Mouse (Mus musculus): ENCODE data around the gene Atp8a2. TPM values are rescaled to one million over a fixed set of nuclear protein-coding genes. Genes with fewer than 3 reads are reported as not detected.

The Atp8a2 gene
- polyA plus RNA-seq, 1 experiment from 2014 or later, result 4.9 TPM

- WGBS, result 96% methylated on average over 6 of the region's 6 CpGs
- H3K9me3 ChIP-seq (ENCODE audit: control insufficient read depth, low read length), result no peaks in the 10 kb centered on the region
- no peak overlapping the region for H3K9ac ChIP-seq (ENCODE audit: low read length)
- H3K4me3 ChIP-seq (ENCODE audit: low read depth, low read length), result no peak overlapping the region
- H3K27ac ChIP-seq (ENCODE audit: low read depth, low read length), result no peak overlapping the region
- no peak overlapping the region for H3K4me2 ChIP-seq (ENCODE audit: low read depth, low read length, severe bottlenecking)
- H3K4me1 ChIP-seq (replicated peaks; ENCODE audit: control insufficient read depth, insufficient read depth, low read length), result no peaks in the 10 kb centered on the region
- DNase-seq (ENCODE audit: low spot score) (no peak), ATAC-seq (replicated peaks; ENCODE audit: low FRiP score) (no peak)
- no peaks in the 10 kb centered on the region; the same call in 1 of the 2 replicates for H3K36me3 ChIP-seq (ENCODE audit: control insufficient read depth, insufficient read depth, low read length)
- H3K27me3 ChIP-seq (ENCODE audit: control insufficient read depth, insufficient read depth, low read length), result no peaks in the 10 kb centered on the region
Measured at GRCm38 (mm10) chr14:59632067-59632466, 564.9 kb downstream of the Atp8a2 start.

- Histone ChIP-seq H3K36me3 (ENCODE audit: control insufficient read depth, insufficient read depth, low read length) (no peaks in the 10 kb centered on the region; the same call in 1 of the 2 replicates), H3K27ac (ENCODE audit: low read depth, low read length) (no peak overlapping the region), H3K4me2 (ENCODE audit: low read depth, low read length, severe bottlenecking) (no peak overlapping the region), H3K27me3 (ENCODE audit: control insufficient read depth, insufficient read depth, low read length) (no peaks in the 10 kb centered on the region; the same call in 1 of the 2 replicates), H3K9ac (ENCODE audit: low read length) (no peak overlapping the region), H3K4me1 (replicated peaks; ENCODE audit: control insufficient read depth, insufficient read depth, low read length) (no peaks in the 10 kb centered on the region), H3K9me3 (ENCODE audit: control insufficient read depth, low read length) (no peaks in the 10 kb centered on the region), H3K4me3 (ENCODE audit: low read depth, low read length) (no peak overlapping the region)
- ATAC-seq (replicated peaks; ENCODE audit: low FRiP score) (no peak), DNase-seq (ENCODE audit: low spot score) (no peak)
- WGBS, result 82% methylated on average over 9 of the region's 9 CpGs
Measured at GRCm38 (mm10) chr14:59630096-59630495, 566.9 kb downstream of the Atp8a2 start.

- 88% methylated on average over 15 of the region's 15 CpGs for WGBS
- ATAC-seq (replicated peaks; ENCODE audit: low FRiP score), result no peak
- Histone ChIP-seq H3K4me1 (replicated peaks; ENCODE audit: control insufficient read depth, insufficient read depth, low read length) (no peaks in the 10 kb centered on the region), H3K4me3 (ENCODE audit: low read depth, low read length) (no peak overlapping the region; the same call in 1 of the 2 replicates), H3K9me3 (ENCODE audit: control insufficient read depth, low read length) (no peaks in the 10 kb centered on the region), H3K27me3 (ENCODE audit: control insufficient read depth, insufficient read depth, low read length) (no peaks in the 10 kb centered on the region; the same call in 1 of the 2 replicates), H3K36me3 (ENCODE audit: control insufficient read depth, insufficient read depth, low read length) (no peaks in the 10 kb centered on the region; the same call in 1 of the 2 replicates), H3K9ac (ENCODE audit: low read length) (no peak overlapping the region), H3K27ac (ENCODE audit: low read depth, low read length) (no peak overlapping the region), H3K4me2 (ENCODE audit: low read depth, low read length, severe bottlenecking) (no peak overlapping the region)
- no peak for DNase-seq (ENCODE audit: low spot score)
Measured at GRCm38 (mm10) chr14:59629308-59629707, 567.7 kb downstream of the Atp8a2 start.

GRCm38 (mm10) chr14:59627823-59628222, 569.2 kb downstream of the Atp8a2 start:
- Histone ChIP-seq H3K4me2 (ENCODE audit: low read depth, low read length, severe bottlenecking) (peak overlapping the region; percentile 62), H3K27ac (ENCODE audit: low read depth, low read length) (peak overlapping the region; percentile 68), H3K27me3 (ENCODE audit: control insufficient read depth, insufficient read depth, low read length) (no peaks in the 10 kb centered on the region; the same call in 1 of the 2 replicates), H3K4me1 (replicated peaks; ENCODE audit: control insufficient read depth, insufficient read depth, low read length) (no peaks in the 10 kb centered on the region), H3K9ac (ENCODE audit: low read length) (peak overlapping the region; percentile 89), H3K4me3 (ENCODE audit: low read depth, low read length) (peak overlapping the region; percentile 78), H3K9me3 (ENCODE audit: control insufficient read depth, low read length) (no peaks in the 10 kb centered on the region), H3K36me3 (ENCODE audit: control insufficient read depth, insufficient read depth, low read length) (no peaks in the 10 kb centered on the region; the same call in 1 of the 2 replicates)
- ATAC-seq (replicated peaks; ENCODE audit: low FRiP score), result peak; percentile 45; the same call in 1 of the 2 replicates
- 8% methylated on average over 7 of the region's 7 CpGs for WGBS
- DNase-seq (ENCODE audit: low spot score), result peak; percentile 70

DNA sequence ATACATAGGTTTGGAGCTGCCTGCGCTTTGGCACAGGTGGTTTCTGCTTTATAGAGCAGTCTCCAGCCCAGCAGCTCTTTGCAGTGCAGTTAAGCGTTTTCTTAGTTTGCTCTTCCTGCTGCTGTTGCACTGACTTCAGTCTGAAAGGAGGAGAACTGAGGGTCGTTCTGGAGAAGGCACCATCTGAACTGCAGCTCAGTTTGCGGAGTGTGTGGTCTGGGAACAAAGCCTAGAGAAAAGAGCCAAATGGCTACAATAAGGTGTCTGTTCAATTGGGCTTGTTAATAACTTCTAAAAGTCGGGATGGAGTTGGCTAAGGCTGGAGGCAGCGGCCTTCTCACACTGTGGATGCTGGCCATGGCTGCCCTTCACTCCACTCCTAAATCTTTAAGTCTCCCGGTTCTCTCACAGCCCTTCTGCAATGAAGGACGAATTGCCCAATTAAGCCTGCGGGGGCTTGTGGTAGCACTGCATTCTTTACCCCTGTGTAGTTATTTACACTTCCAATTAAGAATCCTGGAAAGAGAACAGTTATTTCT, 569.8 kb downstream of the Atp8a2 start:
- 8% methylated on average over 9 of the region's 9 CpGs for WGBS
- peak overlapping the region; percentile 62; the same call in 1 of the 2 replicates for H3K4me2 ChIP-seq (ENCODE audit: low read depth, low read length, severe bottlenecking)
- ATAC-seq (replicated peaks; ENCODE audit: low FRiP score) (no peak), DNase-seq (ENCODE audit: low spot score) (no peak)
- H3K4me3 ChIP-seq (ENCODE audit: low read depth, low read length), result peak overlapping the region; percentile 78
- H3K36me3 ChIP-seq (ENCODE audit: control insufficient read depth, insufficient read depth, low read length), result no peaks in the 10 kb centered on the region; the same call in 1 of the 2 replicates
- no peaks in the 10 kb centered on the region for H3K9me3 ChIP-seq (ENCODE audit: control insufficient read depth, low read length)
- no peaks in the 10 kb centered on the region; the same call in 1 of the 2 replicates for H3K27me3 ChIP-seq (ENCODE audit: control insufficient read depth, insufficient read depth, low read length)
- peak overlapping the region; percentile 89 for H3K9ac ChIP-seq (ENCODE audit: low read length)
- H3K27ac ChIP-seq (ENCODE audit: low read depth, low read length), result peak overlapping the region; percentile 68; the same call in 1 of the 2 replicates
- H3K4me1 ChIP-seq (replicated peaks; ENCODE audit: control insufficient read depth, insufficient read depth, low read length), result no peaks in the 10 kb centered on the region

DNA sequence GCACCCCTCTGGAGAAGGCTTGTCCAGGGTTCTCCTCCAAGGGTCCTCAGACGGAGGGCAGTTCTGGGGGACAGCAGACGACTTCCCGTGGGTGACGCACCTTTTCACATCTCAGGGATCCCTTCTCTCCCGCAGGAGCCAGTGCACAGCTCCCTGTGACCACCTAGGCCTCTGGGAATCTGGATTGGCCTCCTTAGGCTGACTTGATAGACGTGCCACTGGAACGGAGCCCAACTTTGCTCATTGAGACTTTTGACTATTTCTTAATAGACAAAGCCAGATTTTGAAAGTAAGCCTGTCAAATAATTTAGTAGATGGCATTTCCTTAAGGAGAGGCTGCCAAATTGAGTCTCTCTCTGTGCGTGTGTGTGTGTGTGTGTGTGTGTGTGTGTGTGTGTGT, 570.3 kb downstream of the Atp8a2 start:
- Histone ChIP-seq H3K27me3 (ENCODE audit: control insufficient read depth, insufficient read depth, low read length) (no peaks in the 10 kb centered on the region; the same call in 1 of the 2 replicates), H3K9me3 (ENCODE audit: control insufficient read depth, low read length) (no peaks in the 10 kb centered on the region), H3K4me3 (ENCODE audit: low read depth, low read length) (peak overlapping the region; percentile 78), H3K36me3 (ENCODE audit: control insufficient read depth, insufficient read depth, low read length) (no peaks in the 10 kb centered on the region; the same call in 1 of the 2 replicates), H3K27ac (ENCODE audit: low read depth, low read length) (peak overlapping the region; percentile 68; the same call in 1 of the 2 replicates), H3K4me2 (ENCODE audit: low read depth, low read length, severe bottlenecking) (peak overlapping the region; percentile 62), H3K4me1 (replicated peaks; ENCODE audit: control insufficient read depth, insufficient read depth, low read length) (no peaks in the 10 kb centered on the region), H3K9ac (ENCODE audit: low read length) (peak overlapping the region; percentile 89)
- ATAC-seq (replicated peaks; ENCODE audit: low FRiP score), result no peak
- DNase-seq (ENCODE audit: low spot score), result no peak
- 8% methylated on average over 8 of the region's 8 CpGs for WGBS

GRCm38 (mm10) chr14:59625806-59626364, 571.1 kb downstream of the Atp8a2 start:
- peak; percentile 40 for ATAC-seq (replicated peaks; ENCODE audit: low FRiP score)
- H3K9me3 ChIP-seq (ENCODE audit: control insufficient read depth, low read length), result no peaks in the 10 kb centered on the region
- peak overlapping the region; percentile 62 for H3K4me2 ChIP-seq (ENCODE audit: low read depth, low read length, severe bottlenecking)
- peak overlapping the region; percentile 75 for H3K27ac ChIP-seq (ENCODE audit: low read depth, low read length)
- no peaks in the 10 kb centered on the region for H3K4me1 ChIP-seq (replicated peaks; ENCODE audit: control insufficient read depth, insufficient read depth, low read length)
- peak; percentile 83 for DNase-seq (ENCODE audit: low spot score)
- no peaks in the 10 kb centered on the region; the same call in 1 of the 2 replicates for H3K27me3 ChIP-seq (ENCODE audit: control insufficient read depth, insufficient read depth, low read length)
- under 1% methylated on average over 51 of the region's 51 CpGs for WGBS
- no peaks in the 10 kb centered on the region for H3K36me3 ChIP-seq (ENCODE audit: control insufficient read depth, insufficient read depth, low read length)
- peak overlapping the region; percentile 89 for H3K9ac ChIP-seq (ENCODE audit: low read length)
- H3K4me3 ChIP-seq (ENCODE audit: low read depth, low read length), result peak overlapping the region; percentile 78

DNA sequence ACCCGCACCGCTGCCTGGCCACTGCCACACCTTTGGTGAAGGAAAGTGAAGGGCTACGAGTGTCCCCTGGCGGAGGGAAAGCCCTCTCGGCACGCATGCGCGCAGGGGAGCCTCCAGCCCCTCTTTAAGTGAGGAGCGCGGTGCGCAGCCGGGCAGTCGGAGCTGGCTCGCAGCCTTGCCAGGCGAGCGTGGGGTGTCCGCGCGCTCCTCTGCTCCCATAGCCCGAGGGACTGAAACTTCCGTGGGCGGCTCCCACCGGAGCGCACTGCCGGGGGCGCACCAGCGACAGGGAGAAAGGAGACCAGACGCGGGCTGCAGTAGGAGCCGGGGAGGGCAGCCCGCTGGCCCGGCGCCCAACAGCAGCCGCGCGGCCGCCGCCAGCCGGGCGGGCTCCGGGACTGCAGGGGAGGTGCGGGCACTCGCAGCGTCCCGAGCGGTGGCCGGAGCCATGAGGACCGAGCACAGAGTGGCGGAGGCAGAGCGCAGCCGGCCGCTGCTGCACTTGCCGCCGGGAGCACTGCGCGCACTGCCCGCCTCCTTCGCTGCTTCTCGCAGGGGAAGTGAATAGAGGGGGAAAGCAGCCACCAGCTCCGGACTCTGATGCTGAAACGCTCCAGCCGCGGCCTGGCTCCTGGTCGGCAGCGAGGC, 571.7 kb downstream of the Atp8a2 start, which contains the start of gene Shisa2:
TSS of gene Shisa2 (plus strand) at position 151 of the 648 bp plus-strand sequence.
- DNase-seq (ENCODE audit: low spot score), result peak; percentile 94
- WGBS, result under 1% methylated on average over 64 of the region's 65 CpGs
- ATAC-seq (replicated peaks; ENCODE audit: low FRiP score), result peak; percentile 90
- peak within 1 kb of the TSS; percentile 75 for H3K27ac ChIP-seq (ENCODE audit: low read depth, low read length)
- H3K9ac ChIP-seq (ENCODE audit: low read length), result peak within 1 kb of the TSS; percentile 89
- H3K4me3 ChIP-seq (ENCODE audit: low read depth, low read length), result peak within 1 kb of the TSS; percentile 78
- H3K4me2 ChIP-seq (ENCODE audit: low read depth, low read length, severe bottlenecking), result peak within 1 kb of the TSS; percentile 62
- no peaks in the 10 kb centered on the region for H3K9me3 ChIP-seq (ENCODE audit: control insufficient read depth, low read length)
- no peaks in the 10 kb centered on the region for H3K36me3 ChIP-seq (ENCODE audit: control insufficient read depth, insufficient read depth, low read length)
- H3K27me3 ChIP-seq (ENCODE audit: control insufficient read depth, insufficient read depth, low read length), result no peaks in the 10 kb centered on the region; the same call in 1 of the 2 replicates
- no peaks in the 10 kb centered on the region for H3K4me1 ChIP-seq (replicated peaks; ENCODE audit: control insufficient read depth, insufficient read depth, low read length)

All from forebrain, embryonic 11.5 days (tissue).